Mouse (Mus musculus) G1E-ER4 (cell line): ENCODE results near the gene Camkmt. TPM values are rescaled to one million over a fixed set of nuclear protein-coding genes. Genes with fewer than 3 reads are reported as not detected.

ENCODE experiments used
- GATA1 ChIP-seq: IDR thresholded peaks from one replicate; pipeline ENCODE4 v1.8.0; 2012; ENCODE audit warnings: low read length, inconsistent platforms
- polyA plus RNA-seq: library from polyadenylated mRNA; stranded (reverse); fragments of >175 nt; gene quantifications from 2 replicates; pipeline ENCODE4 v1.2.3, GENCODE M21; 2012

The Camkmt gene
- polyA plus RNA-seq, 1 experiment, result 2.5 TPM

DNA sequence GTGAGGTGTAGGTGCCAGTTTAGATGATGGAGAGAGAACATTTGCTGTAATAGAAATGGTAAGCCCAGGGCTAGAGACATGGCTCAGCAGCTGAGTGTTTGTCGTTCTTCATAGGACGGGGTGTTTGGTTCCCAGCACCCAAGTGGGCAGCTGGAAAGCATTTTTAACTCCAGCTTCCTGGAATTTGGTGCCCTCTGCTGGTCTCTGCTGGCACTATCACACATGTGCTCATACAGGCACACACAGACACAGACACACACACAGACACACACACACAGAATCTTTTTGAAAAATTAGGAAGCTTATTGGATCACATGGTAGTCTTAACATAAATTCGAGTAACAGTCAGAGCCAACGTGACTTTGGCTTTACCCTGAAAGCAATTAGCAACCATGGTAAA is 200.8 kb downstream of the Camkmt start:
- TF ChIP-seq GATA1, result no peak

DNA sequence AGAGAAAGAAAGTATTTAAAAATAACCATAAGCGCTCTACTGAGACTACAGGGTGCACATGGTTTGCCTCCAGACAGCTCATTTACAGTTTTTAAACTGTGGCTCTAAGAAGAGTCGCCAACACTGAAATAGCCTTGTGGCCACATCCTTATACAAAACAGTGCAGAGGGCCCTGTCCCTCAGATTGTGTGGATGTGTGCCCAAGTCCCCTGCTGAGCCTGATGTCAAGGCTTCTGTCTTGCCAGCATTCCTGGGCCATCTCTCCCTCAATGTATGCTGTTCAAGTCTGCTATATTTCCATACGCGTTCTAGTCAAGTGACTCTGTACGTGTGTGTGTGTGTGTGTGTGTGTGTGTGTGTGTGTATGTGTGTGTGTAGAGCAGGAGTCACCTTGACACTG is 201.2 kb downstream of the Camkmt start:
- TF ChIP-seq GATA1, result no peak

DNA sequence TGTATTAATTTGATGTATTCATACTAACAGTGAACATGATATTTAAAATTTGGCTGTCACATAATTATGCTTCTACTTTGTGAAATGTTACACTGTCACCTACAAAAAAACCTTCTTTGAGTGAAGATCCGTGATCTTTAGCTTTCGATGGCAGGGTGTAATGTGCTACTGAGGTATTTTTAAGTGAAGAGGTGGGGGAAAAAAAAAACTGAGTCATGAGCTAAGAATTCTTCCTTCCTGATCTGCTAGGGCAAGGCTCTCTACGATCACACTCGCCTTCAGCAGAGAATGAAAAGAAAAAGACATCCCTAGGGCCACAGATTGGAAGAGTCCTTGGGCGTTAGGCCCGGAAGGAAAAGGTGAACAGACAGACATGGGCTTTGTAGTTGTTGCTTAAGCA is 201.9 kb downstream of the Camkmt start:
- TF ChIP-seq GATA1, result no peak

DNA sequence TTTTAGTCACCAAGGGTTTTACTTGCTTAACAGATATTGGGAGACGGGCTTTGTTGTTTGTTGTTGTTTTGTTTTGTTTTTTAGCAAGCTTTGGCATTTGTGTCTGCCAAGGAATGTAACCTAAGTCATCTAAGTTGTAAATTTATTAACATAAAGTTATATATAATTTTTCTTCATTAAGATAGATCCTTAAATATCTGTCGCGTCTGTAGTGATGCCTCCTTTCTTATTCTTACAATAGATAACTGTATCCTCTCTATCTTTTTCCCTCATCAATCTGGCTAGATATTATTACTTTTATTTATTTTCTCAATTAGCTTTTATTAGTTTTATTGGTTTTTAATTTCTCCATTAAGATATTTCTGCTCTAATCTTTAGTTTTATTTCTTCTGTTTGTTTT is 213.3 kb downstream of the Camkmt start:
- no peak for TF ChIP-seq GATA1

DNA sequence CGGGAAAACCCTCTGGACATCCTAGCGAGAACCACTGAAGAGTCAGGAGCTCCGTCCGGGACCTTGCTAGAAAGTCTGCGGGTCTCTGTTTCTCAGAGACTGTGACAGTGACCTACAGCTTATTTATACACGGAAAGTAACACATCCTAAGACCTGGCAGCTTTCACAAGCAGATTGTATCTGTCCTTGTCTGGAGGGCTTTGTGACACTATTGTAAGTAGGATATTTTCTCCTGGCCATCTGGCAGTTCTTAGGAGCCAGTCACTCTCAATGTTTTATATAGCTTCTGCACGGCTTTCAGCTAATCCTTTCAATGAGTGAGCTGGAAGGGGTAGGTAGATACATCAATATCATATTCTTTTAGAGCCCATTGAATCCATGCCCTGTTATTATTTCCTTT is 218.2 kb downstream of the Camkmt start:
- no peak for TF ChIP-seq GATA1

DNA sequence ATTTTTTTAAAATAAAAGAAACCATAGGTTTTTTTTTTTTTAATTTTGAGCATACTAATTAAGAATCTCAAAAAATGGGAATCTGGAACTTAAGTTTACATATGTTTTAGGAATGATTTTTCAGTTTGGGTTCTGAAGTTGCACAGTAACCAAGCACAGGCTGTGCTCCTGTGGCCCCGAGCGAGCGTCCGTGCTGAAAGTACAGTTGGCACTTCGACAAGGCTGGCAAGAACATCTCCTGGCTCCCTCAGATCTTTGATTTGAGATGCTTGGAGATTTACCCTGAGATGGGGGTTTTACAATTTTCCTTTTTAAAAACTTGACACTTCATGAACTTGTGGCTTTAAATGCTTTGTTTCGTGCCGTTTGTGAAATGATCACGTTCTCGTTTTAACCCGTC is 218.7 kb downstream of the Camkmt start:
- TF ChIP-seq GATA1, result no peak

DNA sequence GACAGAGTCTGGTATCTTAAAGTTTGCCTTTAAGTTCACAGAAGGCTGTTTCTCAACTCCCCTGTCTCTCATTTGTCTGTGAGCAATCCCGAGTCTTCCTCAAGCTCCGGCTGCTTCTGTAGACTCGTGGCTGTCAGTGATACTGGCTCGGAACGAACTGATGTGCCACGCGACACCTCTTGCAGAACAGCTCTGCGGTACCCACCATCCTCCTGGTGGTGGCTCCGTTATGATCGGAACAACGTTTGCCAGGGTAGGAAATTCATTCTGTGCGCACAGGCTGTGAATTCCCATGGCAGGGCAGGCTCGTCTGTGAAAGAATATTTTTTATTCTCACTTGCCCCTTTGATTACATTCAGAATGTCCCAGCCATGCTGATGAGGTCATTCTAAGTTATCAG is 221.0 kb downstream of the Camkmt start:
- TF ChIP-seq GATA1, result no peak

DNA sequence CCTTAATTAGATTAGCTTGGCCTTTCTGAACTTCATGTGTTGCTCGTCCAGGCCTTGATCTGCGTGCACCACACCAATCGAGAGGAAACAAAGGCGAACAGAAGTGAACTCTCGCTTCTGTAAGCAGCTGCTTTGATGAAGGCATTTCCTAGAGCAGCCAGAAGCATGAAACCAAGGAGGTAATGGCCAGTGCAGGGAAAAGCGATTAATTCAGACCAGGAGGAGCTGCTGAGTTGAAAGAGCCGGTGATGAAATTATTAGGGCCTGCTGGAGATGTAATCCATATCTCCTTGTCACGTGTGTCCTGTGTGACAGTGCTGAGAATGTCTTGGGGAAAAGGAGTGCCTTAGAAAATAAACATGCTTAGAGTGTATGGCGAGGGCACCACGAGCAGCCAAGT is 228.0 kb downstream of the Camkmt start:
- TF ChIP-seq GATA1, result no peak

DNA sequence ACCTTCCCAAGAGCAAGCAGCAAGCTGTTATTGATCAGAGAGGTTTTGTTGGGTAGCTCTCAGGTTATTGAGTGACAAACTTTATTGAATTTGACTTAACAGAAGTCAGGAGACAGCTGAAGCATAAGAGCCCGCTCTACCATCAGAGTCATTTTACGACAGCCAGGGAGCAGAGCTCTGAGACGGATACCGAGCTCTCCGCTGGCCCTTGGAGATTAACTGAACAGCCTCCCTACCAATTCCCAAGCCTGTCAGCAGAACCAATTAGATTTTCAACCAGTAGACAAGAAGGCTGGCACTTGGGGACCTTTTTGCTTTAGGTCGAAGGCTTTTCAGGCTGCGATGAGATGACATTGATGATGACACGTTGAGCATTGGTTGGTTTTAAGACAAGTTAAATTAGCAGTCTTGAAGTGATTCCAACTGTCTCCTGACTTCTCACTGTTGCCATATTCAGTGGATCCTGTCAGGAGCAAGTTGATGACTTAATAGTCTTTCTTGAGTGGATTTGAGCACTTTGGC is 229.5 kb downstream of the Camkmt start:
- no peak for TF ChIP-seq GATA1

DNA sequence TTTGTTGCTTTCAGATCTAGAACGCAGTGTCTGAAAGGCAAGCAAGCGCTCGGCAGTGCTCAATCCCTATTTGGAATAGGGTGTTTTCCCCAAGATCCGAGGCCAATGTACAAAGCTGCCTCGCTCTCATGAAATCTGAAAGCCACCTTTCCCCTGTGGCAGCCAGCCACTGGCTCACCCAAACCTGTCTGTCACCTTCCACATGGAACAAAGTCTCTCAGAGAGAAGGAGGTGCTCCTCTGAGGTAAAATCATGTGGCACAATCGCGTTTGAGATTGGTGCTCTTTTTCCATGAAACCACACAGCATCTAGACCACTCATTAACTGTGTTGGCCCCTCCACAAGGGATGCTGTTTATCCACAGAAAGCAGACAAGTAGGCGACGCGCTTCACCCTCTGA is 238.5 kb downstream of the Camkmt start:
- no peak for TF ChIP-seq GATA1

DNA sequence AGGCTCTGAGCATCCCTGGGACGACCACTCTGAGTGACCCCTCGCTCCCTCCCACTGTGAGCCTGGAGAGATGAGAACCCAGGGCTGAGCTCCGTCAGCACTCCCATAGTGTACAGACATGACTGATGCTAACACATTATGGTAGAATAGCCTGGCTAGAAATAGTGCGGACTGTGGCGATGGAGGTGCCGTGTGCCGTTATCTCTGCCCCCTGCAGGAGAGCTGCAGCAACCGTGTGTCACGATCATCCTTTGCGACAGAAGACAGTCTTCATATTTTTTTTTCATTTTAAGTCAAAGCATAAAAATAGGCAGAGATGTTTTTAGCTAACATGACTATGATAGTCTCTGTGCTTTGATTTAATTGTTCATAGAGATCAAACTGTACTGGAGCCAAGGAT is 245.1 kb downstream of the Camkmt start:
- no peak for TF ChIP-seq GATA1

DNA sequence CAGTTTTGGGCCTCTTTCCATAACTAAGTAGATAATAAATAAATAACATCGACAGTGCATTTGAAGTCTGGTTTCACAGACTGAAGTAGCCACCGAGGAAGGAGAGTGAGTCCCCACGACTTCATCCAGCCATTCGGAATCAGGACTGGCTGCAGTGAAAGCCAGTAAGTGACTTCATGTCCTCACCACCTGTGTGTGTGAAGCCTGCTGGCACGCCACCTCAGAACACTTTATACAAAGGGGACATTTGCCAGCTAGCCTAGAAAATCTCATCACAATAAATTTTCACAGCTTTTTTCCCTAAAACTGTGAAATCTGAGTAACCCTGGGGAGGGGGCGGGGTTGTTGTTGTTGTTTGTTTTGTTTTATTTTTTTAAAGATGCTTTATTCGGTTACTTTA is 247.3 kb downstream of the Camkmt start:
- TF ChIP-seq GATA1, result no peak

DNA sequence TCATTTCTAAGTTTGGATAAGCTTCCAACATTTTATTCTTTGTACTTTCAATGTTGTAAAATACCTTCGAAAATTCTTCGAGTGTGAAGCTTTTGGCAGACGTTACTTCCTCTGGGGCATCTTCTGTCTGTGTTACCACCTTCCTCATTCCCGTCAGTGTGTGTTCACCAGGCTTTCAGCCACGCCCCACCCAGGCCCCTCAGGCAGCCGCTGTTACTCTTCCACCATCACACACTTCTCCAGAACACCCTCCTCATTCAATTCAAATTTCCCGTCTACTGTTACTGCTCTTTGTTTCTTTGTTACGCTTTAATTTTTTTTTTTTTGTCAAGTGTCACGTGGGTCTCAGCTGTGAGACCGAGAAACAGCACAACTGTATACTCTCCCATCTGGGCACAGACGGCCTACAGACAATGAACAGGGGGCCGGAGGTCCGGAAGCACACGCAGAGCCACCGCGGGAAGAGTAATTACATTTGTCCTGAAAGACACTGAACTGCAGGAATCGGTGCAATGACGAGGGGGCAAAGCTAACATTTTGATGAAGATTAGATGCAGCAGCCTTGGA is 250.9 kb downstream of the Camkmt start:
- TF ChIP-seq GATA1, result no peak

DNA sequence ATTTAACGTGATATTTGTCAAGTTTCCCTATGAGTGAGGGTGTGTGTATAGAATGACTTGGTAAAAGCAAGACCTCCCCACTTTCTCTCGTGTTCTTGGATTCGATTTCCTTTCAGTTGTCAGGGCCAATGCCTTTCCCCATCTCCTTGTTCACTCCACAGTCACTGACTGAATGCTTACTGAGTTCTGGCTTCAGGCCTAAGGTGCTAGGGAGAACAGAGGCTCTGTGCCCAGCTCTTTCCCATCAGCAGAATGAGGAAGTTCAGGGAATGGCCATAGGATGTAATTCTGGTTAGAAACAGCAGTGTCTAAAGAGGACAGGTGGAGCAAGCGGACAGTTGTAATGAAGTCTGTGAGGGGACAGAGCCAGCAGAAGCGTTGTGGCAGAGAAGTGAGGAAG is 252.1 kb downstream of the Camkmt start:
- TF ChIP-seq GATA1, result no peak

DNA sequence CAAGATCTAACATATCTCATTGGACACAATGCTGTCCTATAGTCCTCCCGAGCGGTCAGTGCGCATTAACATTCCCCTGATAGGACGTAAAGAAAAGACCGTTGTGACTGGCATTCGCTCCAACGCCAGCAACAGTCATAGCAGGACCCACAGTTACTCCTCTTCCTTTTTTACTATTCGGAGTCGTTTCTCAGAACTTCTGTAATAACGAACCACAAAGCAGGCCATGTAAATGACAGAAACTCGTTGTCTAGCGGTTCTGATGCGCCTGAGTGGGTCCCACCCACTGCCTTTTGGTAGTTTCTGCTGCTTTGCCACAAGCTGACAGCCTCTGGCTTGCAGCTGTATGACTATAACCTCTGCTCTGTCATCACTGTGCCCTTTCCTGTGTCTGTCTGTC is 253.1 kb downstream of the Camkmt start:
- TF ChIP-seq GATA1, result no peak

DNA sequence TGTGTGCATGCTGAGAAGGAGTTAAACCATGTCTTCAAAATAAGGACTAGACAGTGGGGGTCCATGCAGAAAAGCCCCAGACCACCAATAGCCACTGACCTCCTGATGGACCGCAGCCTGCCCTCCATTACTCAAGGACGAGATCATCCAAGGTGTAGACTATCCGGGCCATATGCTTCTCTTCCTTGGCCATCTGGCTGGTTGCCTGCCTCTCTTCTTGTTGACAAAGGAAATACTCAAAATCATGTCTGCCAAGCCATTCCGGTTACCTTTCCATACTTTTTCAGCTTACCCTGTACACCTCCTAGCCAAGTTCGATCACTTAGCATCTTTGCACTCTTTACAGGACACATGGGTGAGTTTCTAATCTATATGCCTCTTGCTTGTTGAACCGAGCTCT is 256.3 kb downstream of the Camkmt start:
- TF ChIP-seq GATA1, result no peak

DNA sequence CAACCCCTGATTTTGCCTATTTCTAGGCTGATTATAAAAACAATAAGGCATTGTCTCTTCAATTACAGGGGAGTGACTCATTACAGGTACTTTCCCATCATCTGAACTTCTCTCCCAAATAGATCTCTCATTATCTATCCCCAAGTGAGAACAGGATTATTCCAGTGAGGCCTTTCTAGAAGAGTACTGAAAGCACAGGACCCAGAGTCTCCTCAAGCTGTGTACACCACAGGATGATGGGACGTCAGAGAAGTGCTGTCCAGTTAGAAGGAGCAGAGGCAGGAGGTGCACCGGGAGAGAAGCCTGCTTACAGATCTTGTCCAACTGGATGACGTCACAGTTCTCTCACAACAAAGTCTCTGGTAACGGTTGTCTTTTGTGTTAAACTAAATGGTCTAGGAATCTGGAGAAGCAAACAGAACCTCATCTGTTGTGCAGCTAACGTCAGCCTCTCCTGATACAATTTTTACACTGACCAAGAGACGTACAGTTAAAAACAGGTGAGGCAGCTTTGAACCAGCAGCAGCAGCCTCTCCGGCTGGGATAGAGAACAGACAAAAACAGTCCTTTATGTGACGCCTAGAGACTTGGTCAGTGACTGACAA is 259.1 kb downstream of the Camkmt start:
- no peak for TF ChIP-seq GATA1

DNA sequence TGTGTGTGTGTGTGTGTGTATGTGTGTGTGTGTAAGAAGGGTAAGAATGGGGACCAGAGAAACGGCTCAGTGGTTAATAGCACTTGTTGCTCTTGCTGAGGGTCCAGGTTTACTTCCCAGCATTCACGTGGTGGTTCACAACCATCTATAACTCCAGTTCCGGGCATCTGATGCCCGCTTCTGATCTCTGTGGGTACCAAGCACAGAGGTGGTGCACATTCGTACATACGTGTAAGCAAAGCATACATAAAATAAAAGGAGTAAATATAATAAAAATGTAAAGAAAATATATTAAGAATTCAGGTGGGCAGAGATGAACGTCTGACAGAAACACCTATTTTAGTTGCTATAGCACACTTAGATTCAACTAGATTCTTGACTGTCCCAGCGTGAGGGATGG is 260.9 kb downstream of the Camkmt start:
- TF ChIP-seq GATA1, result no peak
